Mouse (Mus musculus): ENCODE measurements around the gene Ilkap. TPM values are rescaled to one million over a fixed set of nuclear protein-coding genes. Genes with fewer than 3 reads are reported as not detected.

Gene Ilkap
- total and polyA plus RNA-seq, 2 experiments from 2014 or later: 58.5 to 116 TPM

DNA sequence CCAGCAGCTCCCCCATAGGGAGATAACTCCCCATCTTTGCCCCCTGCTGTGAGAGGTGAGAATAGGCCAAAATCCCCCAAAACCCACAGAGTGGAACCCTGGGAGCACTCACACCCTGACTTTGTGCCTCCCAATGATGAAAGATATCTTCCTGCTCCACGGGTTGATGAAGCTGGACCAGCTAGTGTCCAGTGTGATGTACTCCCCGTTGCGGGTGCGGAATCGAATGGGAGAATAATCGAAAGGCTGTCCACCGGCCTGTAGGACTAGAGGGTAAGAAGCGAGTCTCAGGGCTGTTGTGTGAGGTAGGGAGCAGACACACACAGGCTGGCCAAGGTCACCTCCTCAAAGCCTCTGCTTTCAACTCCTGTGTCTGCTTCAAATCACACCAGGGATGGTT, 36.3 kb upstream of the Ilkap start:
- H3K27ac ChIP-seq (ENCODE audit: low read depth, low read length): no peak overlapping the region
- ATAC-seq (ENCODE audit: low FRiP score) (no peak), DNase-seq (ENCODE audit: low spot score) (no peak)
- no peak overlapping the region for H3K4me2 ChIP-seq (ENCODE audit: low read depth, low read length, poor library complexity, severe bottlenecking)
- no peaks in the 10 kb centered on the region for H3K9me3 ChIP-seq (ENCODE audit: low read length)
- TF ChIP-seq CTCF (IDR thresholded peaks at IDR 0.05): no peak
- no peaks in the 10 kb centered on the region for H3K27me3 ChIP-seq (ENCODE audit: insufficient read depth, low read length)
- peaks cover 55% of the 10 kb centered on the region for H3K36me3 ChIP-seq (ENCODE audit: insufficient read depth, low read length)
- 0 out of 2 replicates have a peak, but pooled peaks cover 8% of the 10 kb centered on the region for H3K4me1 ChIP-seq (ENCODE audit: insufficient read depth, low read length)
- no peak overlapping the region for H3K9ac ChIP-seq (replicated peaks; ENCODE audit: low read length, poor library complexity, severe bottlenecking)
- H3K4me3 ChIP-seq (ENCODE audit: low read depth, low read length): no peak overlapping the region
- whole genome bisulfite sequencing: 95% methylated on average over 8 of the region's 8 CpGs

DNA sequence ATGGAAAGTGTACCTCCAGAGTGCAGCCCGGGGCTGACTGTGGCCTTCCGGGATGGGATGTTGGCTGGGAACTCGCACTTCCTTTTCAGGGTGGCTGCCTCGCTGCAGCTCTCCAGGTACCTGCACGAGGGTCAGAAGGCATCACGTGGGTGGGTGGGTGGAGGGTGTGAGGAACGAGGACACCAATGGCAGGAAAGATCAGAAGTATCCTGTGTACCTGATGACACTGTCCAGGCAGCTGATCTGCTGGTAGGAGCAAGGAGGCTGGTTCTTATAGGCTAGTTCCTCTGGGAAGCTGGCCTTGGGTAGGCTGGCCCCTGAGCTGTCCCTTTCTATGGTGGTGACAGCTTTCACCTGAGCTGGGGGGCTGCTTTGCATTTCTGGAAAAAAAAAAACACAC, 32.1 kb upstream of the Ilkap start:
- H3K4me3 ChIP-seq (ENCODE audit: low read depth, low read length): no peak overlapping the region
- no peaks in the 10 kb centered on the region for H3K27me3 ChIP-seq (ENCODE audit: insufficient read depth, low read length)
- peaks cover 72% of the 10 kb centered on the region for H3K36me3 ChIP-seq (ENCODE audit: insufficient read depth, low read length)
- no peak overlapping the region for H3K4me2 ChIP-seq (ENCODE audit: low read depth, low read length, poor library complexity, severe bottlenecking)
- DNase-seq (ENCODE audit: low spot score) (no peak), ATAC-seq (ENCODE audit: low FRiP score) (no peak)
- 88% methylated on average over 7 of the region's 7 CpGs for WGBS
- H3K9me3 ChIP-seq (ENCODE audit: low read length): no peaks in the 10 kb centered on the region
- 0 out of 2 replicates have a peak, but pooled peaks cover 5% of the 10 kb centered on the region for H3K4me1 ChIP-seq (ENCODE audit: insufficient read depth, low read length)
- no peak overlapping the region for H3K9ac ChIP-seq (replicated peaks; ENCODE audit: low read length, poor library complexity, severe bottlenecking)
- no peak overlapping the region for H3K27ac ChIP-seq (ENCODE audit: low read depth, low read length)
- no peak for TF ChIP-seq CTCF (IDR thresholded peaks at IDR 0.05)

GRCm38 (mm10) chr1:91429212-91429611, 30.6 kb upstream of the Ilkap start:
- Histone ChIP-seq H3K9ac (replicated peaks; ENCODE audit: low read length, poor library complexity, severe bottlenecking) (no peak overlapping the region), H3K9me3 (ENCODE audit: low read length) (no peaks in the 10 kb centered on the region), H3K4me2 (ENCODE audit: low read depth, low read length, poor library complexity, severe bottlenecking) (no peak overlapping the region), H3K4me1 (ENCODE audit: insufficient read depth, low read length) (no peaks in the 10 kb centered on the region), H3K27ac (ENCODE audit: low read depth, low read length) (no peak overlapping the region), H3K36me3 (ENCODE audit: insufficient read depth, low read length) (peaks cover 67% of the 10 kb centered on the region), H3K4me3 (ENCODE audit: low read depth, low read length) (no peak overlapping the region), H3K27me3 (ENCODE audit: insufficient read depth, low read length) (no peaks in the 10 kb centered on the region)
- DNase-seq (ENCODE audit: low spot score): no peak
- no peak for ATAC-seq (ENCODE audit: low FRiP score)
- TF ChIP-seq CTCF (IDR thresholded peaks at IDR 0.05): no peak
- 96% methylated on average over 10 of the region's 10 CpGs for WGBS

GRCm38 (mm10) chr1:91428614-91429013, 30.0 kb upstream of the Ilkap start:
- Histone ChIP-seq H3K4me1 (ENCODE audit: insufficient read depth, low read length) (no peaks in the 10 kb centered on the region), H3K27me3 (ENCODE audit: insufficient read depth, low read length) (no peaks in the 10 kb centered on the region), H3K4me3 (ENCODE audit: low read depth, low read length) (no peak overlapping the region), H3K9me3 (ENCODE audit: low read length) (no peaks in the 10 kb centered on the region), H3K27ac (ENCODE audit: low read depth, low read length) (no peak overlapping the region), H3K4me2 (ENCODE audit: low read depth, low read length, poor library complexity, severe bottlenecking) (no peak overlapping the region), H3K9ac (replicated peaks; ENCODE audit: low read length, poor library complexity, severe bottlenecking) (no peak overlapping the region), H3K36me3 (ENCODE audit: insufficient read depth, low read length) (peaks cover 69% of the 10 kb centered on the region)
- WGBS: 30% methylated on average over 4 of the region's 4 CpGs
- DNase-seq (ENCODE audit: low spot score) (peak; percentile 87), ATAC-seq (ENCODE audit: low FRiP score) (no peak)
- peak; percentile 92 for TF ChIP-seq CTCF (IDR thresholded peaks at IDR 0.05)

- Histone ChIP-seq H3K4me2 (ENCODE audit: low read depth, low read length, poor library complexity, severe bottlenecking) (no peak overlapping the region), H3K9me3 (ENCODE audit: low read length) (no peaks in the 10 kb centered on the region), H3K4me3 (ENCODE audit: low read depth, low read length) (no peak overlapping the region), H3K4me1 (ENCODE audit: insufficient read depth, low read length) (no peaks in the 10 kb centered on the region), H3K9ac (replicated peaks; ENCODE audit: low read length, poor library complexity, severe bottlenecking) (no peak overlapping the region), H3K27me3 (ENCODE audit: insufficient read depth, low read length) (no peaks in the 10 kb centered on the region), H3K27ac (ENCODE audit: low read depth, low read length) (no peak overlapping the region), H3K36me3 (ENCODE audit: insufficient read depth, low read length) (peaks cover 56% of the 10 kb centered on the region; the same call in 1 of the 2 replicates)
- WGBS: 84% methylated on average over 9 of the region's 9 CpGs
- no peak for TF ChIP-seq CTCF (IDR thresholded peaks at IDR 0.05)
- no peak for ATAC-seq (ENCODE audit: low FRiP score)
- no peak for DNase-seq (ENCODE audit: low spot score)
Observed at GRCm38 (mm10) chr1:91426397-91426796, 27.8 kb upstream of the Ilkap start.

GRCm38 (mm10) chr1:91420601-91421065, 22.0 kb upstream of the Ilkap start:
- Histone ChIP-seq H3K27ac (ENCODE audit: low read depth, low read length) (no peak overlapping the region), H3K4me2 (ENCODE audit: low read depth, low read length, poor library complexity, severe bottlenecking) (no peak overlapping the region), H3K27me3 (ENCODE audit: insufficient read depth, low read length) (no peaks in the 10 kb centered on the region), H3K36me3 (ENCODE audit: insufficient read depth, low read length) (peaks cover 51% of the 10 kb centered on the region; the same call in 1 of the 2 replicates), H3K9me3 (ENCODE audit: low read length) (no peaks in the 10 kb centered on the region), H3K4me3 (ENCODE audit: low read depth, low read length) (no peak overlapping the region), H3K9ac (replicated peaks; ENCODE audit: low read length, poor library complexity, severe bottlenecking) (no peak overlapping the region), H3K4me1 (ENCODE audit: insufficient read depth, low read length) (no peaks in the 10 kb centered on the region)
- DNase-seq (ENCODE audit: low spot score) (no peak), ATAC-seq (ENCODE audit: low FRiP score) (no peak)
- no peak for TF ChIP-seq CTCF (IDR thresholded peaks at IDR 0.05)
- WGBS: 95% methylated on average over 8 of the region's 8 CpGs

Data from midbrain, postnatal 0 days (tissue).